Mouse (Mus musculus) heart, postnatal 0 days (tissue): Measurements from ENCODE around the gene Pik3ap1.

Source experiments
- CTCF ChIP-seq: IDR thresholded peaks from 2 replicates; pipeline ENCODE4 v1.5.1; 2016; ENCODE audit warnings: antibody characterized with exemption, control low read depth, low read depth
- EP300 ChIP-seq: IDR thresholded peaks from 2 replicates; pipeline ENCODE4 v1.6.1; 2016; ENCODE audit warnings: antibody characterized with exemption, low read depth

- TF ChIP-seq CTCF (no peak), EP300 (no peak)
Measured at GRCm38 (mm10) chr19:41418786-41419185, 33.9 kb upstream of the Pik3ap1 start.
